Mouse (Mus musculus) hindbrain, embryonic 14.5 days (tissue): Measurements from ENCODE around the gene Atp5f1. TPM values are rescaled to one million over a fixed set of nuclear protein-coding genes. Genes with fewer than 3 reads are reported as not detected.

Experiments used
- ATAC-seq: fragments of 200-750 bp; cut with Nextera tagmentation; 2 replicates; pipeline ENCODE4 v1.8.0; 2017; ENCODE audit warnings: moderate number of reproducible peaks, mild to moderate bottlenecking, moderate TSS enrichment, moderate library complexity; ENCODE audit not compliant: low FRiP score
- DNase-seq: peaks from one replicate; pipeline ENCODE4 v3.0.0-alpha.2; 2015; ENCODE audit warnings: low spot score
- H3K27ac ChIP-seq: fragments of 300-500 bp; sonication (generic); 2 replicates; pipeline ENCODE4 v1.5.1; 2014; ENCODE audit warnings: mild to moderate bottlenecking, moderate library complexity
- H3K27me3 ChIP-seq: fragments of 300-500 bp; sonication (generic); 2 replicates; pipeline ENCODE4 v1.6.1; 2014; ENCODE audit warnings: mild to moderate bottlenecking, low read length, mixed read lengths; ENCODE audit not compliant: control insufficient read depth, insufficient read depth
- H3K36me3 ChIP-seq: fragments of 300-500 bp; sonication (generic); replicated peaks from 2 replicates; pipeline ENCODE4 v1.6.1; 2014; ENCODE audit not compliant: control insufficient read depth, insufficient read depth
- H3K4me1 ChIP-seq: fragments of 300-500 bp; sonication (generic); replicated peaks from 2 replicates; pipeline ENCODE4 v1.6.1; 2014; ENCODE audit warnings: antibody characterized with exemption, low read length, mixed read lengths; ENCODE audit not compliant: control insufficient read depth, insufficient read depth
- H3K4me2 ChIP-seq: fragments of 300-500 bp; sonication (generic); replicated peaks from 2 replicates; pipeline ENCODE4 v1.6.1; 2014; ENCODE audit warnings: mild to moderate bottlenecking, moderate library complexity
- H3K4me3 ChIP-seq: fragments of 300-500 bp; sonication (generic); replicated peaks from 2 replicates; pipeline ENCODE4 v1.5.1; 2014; ENCODE audit warnings: mild to moderate bottlenecking, low read length
- H3K9ac ChIP-seq: fragments of 300-500 bp; sonication (generic); 2 replicates; pipeline ENCODE4 v1.6.1; 2014
- H3K9me3 ChIP-seq: fragments of 300-500 bp; sonication (generic); 2 replicates; pipeline ENCODE4 v1.6.1; 2016; ENCODE audit warnings: low read length; ENCODE audit not compliant: control insufficient read depth
- WGBS: fragments of 180-500 bp; shearing (Covaris S2); extraction: QIAGEN DNeasy Blood & Tissue Kit; methylation state at CpG from one replicate; pipeline ENCODE4 v1.1.7; 2014; 5-methylcytosine and 5-hydroxymethylcytosine counted together
- polyA plus RNA-seq: library from polyadenylated mRNA; unstranded; fragments of >200 nt; fragmentation: Nextera tagmentation; extraction: Ambion mirVana; gene quantifications from 2 replicates; pipeline ENCODE4 v1.2.1, GENCODE M21; 2014

The Atp5f1 gene
- polyA plus RNA-seq, 1 experiment from 2014 or later = 604 TPM

- H3K4me2 ChIP-seq = no peak overlapping the region
- DNase-seq = no peak
- H3K27me3 ChIP-seq = no peaks in the 10 kb centered on the region
- 93% methylated on average over 4 of the region's 4 CpGs for WGBS
- H3K4me3 ChIP-seq = no peak overlapping the region
- H3K27ac ChIP-seq = no peak overlapping the region
- ATAC-seq = no peak
- no peaks in the 10 kb centered on the region for H3K9me3 ChIP-seq
- H3K36me3 ChIP-seq = no peaks in the 10 kb centered on the region
- H3K4me1 ChIP-seq = no peaks in the 10 kb centered on the region
- H3K9ac ChIP-seq = no peak overlapping the region
These were observed 50.9 kb downstream of the Atp5f1 start for GRCm38 (mm10) chr3:105908976-105909375.

GRCm38 (mm10) chr3:105907956-105908655 is 51.8 kb downstream of the Atp5f1 start:
- Histone ChIP-seq H3K36me3 (no peaks in the 10 kb centered on the region), H3K4me2 (no peak overlapping the region), H3K9me3 (no peaks in the 10 kb centered on the region), H3K4me1 (no peaks in the 10 kb centered on the region), H3K4me3 (no peak overlapping the region), H3K9ac (no peak overlapping the region), H3K27ac (no peak overlapping the region), H3K27me3 (no peaks in the 10 kb centered on the region)
- DNase-seq = no peak
- no peak for ATAC-seq
- 34% methylated on average over 9 of the region's 9 CpGs for WGBS

GRCm38 (mm10) chr3:105904721-105905120 is 55.2 kb downstream of the Atp5f1 start:
- no peaks in the 10 kb centered on the region for H3K4me1 ChIP-seq
- H3K9ac ChIP-seq = no peak overlapping the region
- H3K27me3 ChIP-seq = no peaks in the 10 kb centered on the region
- ATAC-seq = no peak
- H3K4me3 ChIP-seq = no peak overlapping the region
- H3K36me3 ChIP-seq = no peaks in the 10 kb centered on the region
- no peaks in the 10 kb centered on the region for H3K9me3 ChIP-seq
- H3K4me2 ChIP-seq = no peak overlapping the region
- no peak for DNase-seq
- WGBS = 93% methylated on average over 9 of the region's 9 CpGs
- no peak overlapping the region for H3K27ac ChIP-seq

- no peak for ATAC-seq
- no peak overlapping the region for H3K4me3 ChIP-seq
- H3K9me3 ChIP-seq = no peaks in the 10 kb centered on the region
- H3K4me1 ChIP-seq = no peaks in the 10 kb centered on the region
- no peak overlapping the region for H3K4me2 ChIP-seq
- 86% methylated on average over 4 of the region's 4 CpGs for WGBS
- no peak overlapping the region for H3K27ac ChIP-seq
- no peaks in the 10 kb centered on the region for H3K27me3 ChIP-seq
- H3K36me3 ChIP-seq = no peaks in the 10 kb centered on the region
- no peak overlapping the region for H3K9ac ChIP-seq
- no peak for DNase-seq
These were observed 55.7 kb downstream of the Atp5f1 start for GRCm38 (mm10) chr3:105904213-105904612.

GRCm38 (mm10) chr3:105901468-105901867 is 58.4 kb downstream of the Atp5f1 start:
- ATAC-seq (no peak), DNase-seq (no peak)
- WGBS = 79% methylated on average over 4 of the region's 4 CpGs
- no peaks in the 10 kb centered on the region for H3K27me3 ChIP-seq
- no peak overlapping the region for H3K9ac ChIP-seq
- no peak overlapping the region for H3K4me3 ChIP-seq
- no peaks in the 10 kb centered on the region for H3K9me3 ChIP-seq
- no peak overlapping the region for H3K4me2 ChIP-seq
- no peaks in the 10 kb centered on the region for H3K36me3 ChIP-seq
- no peak overlapping the region for H3K27ac ChIP-seq
- H3K4me1 ChIP-seq = no peaks in the 10 kb centered on the region

- 85% methylated on average over 3 of the region's 3 CpGs for WGBS
- DNase-seq = no peak
- no peaks in the 10 kb centered on the region for H3K27me3 ChIP-seq
These were observed 59.2 kb downstream of the Atp5f1 start for GRCm38 (mm10) chr3:105900716-105901115.

GRCm38 (mm10) chr3:105900266-105900665 is 59.6 kb downstream of the Atp5f1 start:
- Histone ChIP-seq H3K27me3 (no peaks in the 10 kb centered on the region), H3K36me3 (no peaks in the 10 kb centered on the region), H3K9ac (no peak overlapping the region), H3K27ac (no peak overlapping the region), H3K9me3 (no peaks in the 10 kb centered on the region), H3K4me2 (no peak overlapping the region), H3K4me1 (no peaks in the 10 kb centered on the region), H3K4me3 (no peak overlapping the region)
- WGBS = 78% methylated on average over 6 of the region's 6 CpGs
- ATAC-seq (no peak), DNase-seq (no peak)

More at GRCm38 (mm10) chr3:105900716-105901115, 59.2 kb downstream of the Atp5f1 start:
- no peaks in the 10 kb centered on the region for H3K36me3 ChIP-seq
- no peak overlapping the region for H3K4me2 ChIP-seq
- H3K9me3 ChIP-seq = no peaks in the 10 kb centered on the region
- H3K27ac ChIP-seq = no peak overlapping the region
- no peak overlapping the region for H3K4me3 ChIP-seq
- no peaks in the 10 kb centered on the region for H3K4me1 ChIP-seq
- ATAC-seq = no peak
- no peak overlapping the region for H3K9ac ChIP-seq

- ATAC-seq (peak; percentile 69), DNase-seq (peak; percentile 91)
- H3K27ac ChIP-seq = no peak overlapping the region
- 43% methylated on average over 8 of the region's 8 CpGs for WGBS
- no peaks in the 10 kb centered on the region for H3K36me3 ChIP-seq
- H3K9ac ChIP-seq = no peak overlapping the region
- H3K9me3 ChIP-seq = no peaks in the 10 kb centered on the region
- no peak overlapping the region for H3K4me3 ChIP-seq
- H3K4me1 ChIP-seq = no peaks in the 10 kb centered on the region
- no peak overlapping the region for H3K4me2 ChIP-seq
- H3K27me3 ChIP-seq = no peaks in the 10 kb centered on the region
These were observed 60.3 kb downstream of the Atp5f1 start for GRCm38 (mm10) chr3:105899394-105900147.

GRCm38 (mm10) chr3:105898861-105899260 is 61.0 kb downstream of the Atp5f1 start:
- DNase-seq = no peak
- H3K4me2 ChIP-seq = no peak overlapping the region
- H3K9ac ChIP-seq = no peak overlapping the region
- 92% methylated on average over 11 of the region's 11 CpGs for WGBS
- no peak overlapping the region for H3K27ac ChIP-seq
- H3K27me3 ChIP-seq = no peaks in the 10 kb centered on the region
- ATAC-seq = no peak
- H3K9me3 ChIP-seq = no peaks in the 10 kb centered on the region
- H3K36me3 ChIP-seq = no peaks in the 10 kb centered on the region
- no peaks in the 10 kb centered on the region for H3K4me1 ChIP-seq
- H3K4me3 ChIP-seq = no peak overlapping the region
